Mouse (Mus musculus) colon, adult 2 months (tissue): Measurements from ENCODE around the gene Tsfm. TPM values are rescaled to one million over a fixed set of nuclear protein-coding genes. Genes with fewer than 3 reads are reported as not detected.

Source experiments
- polyA plus RNA-seq: library from polyadenylated mRNA; depleted of rRNA; stranded (reverse); fragments of >200 nt; gene quantifications from 2 replicates; pipeline ENCODE4 v1.2.3, GENCODE M21; 2012; rRNA removed

Gene Tsfm
- 42.4 and 43.6 TPM in 2 replicates for polyA plus RNA-seq

GRCm38 (mm10) chr10:127030336-127031296 lies at the start of gene Tsfm:
Gene Tsfm (minus strand): TSS chr10:127030840.

GRCm38 (mm10) chr10:127075080-127075479 lies 44.4 kb upstream of the Tsfm start, which contains the start of gene Agap2:
Gene Agap2 (plus strand): TSS chr10:127075284.

GRCm38 (mm10) chr10:127070190-127071121 lies 39.8 kb upstream of the Tsfm start, which contains the start of gene Tspan31:
Gene Tspan31 (minus strand): TSS chr10:127070264.

GRCm38 (mm10) chr10:127063239-127063872 lies 32.7 kb upstream of the Tsfm start, which contains the start of gene Cdk4:
Gene Cdk4 (plus strand): TSS chr10:127063534.

GRCm38 (mm10) chr10:127059968-127060916 lies 29.6 kb upstream of the Tsfm start, which contains the start of gene March9:
Gene March9 (minus strand): TSS chr10:127060184.

GRCm38 (mm10) chr10:127047954-127048353 lies 17.3 kb upstream of the Tsfm start, which contains the start of gene Cyp27b1:
Gene Cyp27b1 (plus strand): TSS chr10:127048250.

GRCm38 (mm10) chr10:127041274-127041766 lies 10.7 kb upstream of the Tsfm start, which contains the start of the genes Mettl1 and Eef1akmt3:
Gene Mettl1 (plus strand): TSS chr10:127041414.
Gene Eef1akmt3 (minus strand): TSS chr10:127041513.

GRCm38 (mm10) chr10:127000529-127000928 lies 30.1 kb downstream of the Tsfm start, which contains the start of gene Avil:
Gene Avil (plus strand): TSS chr10:127000709.

GRCm38 (mm10) chr10:126978277-126978994 lies 52.2 kb downstream of the Tsfm start, which contains the start of gene Ctdsp2:
Gene Ctdsp2 (plus strand): TSS chr10:126978717.

Other genes starting within 250 kb of the Tsfm start
- gene Atp23, start 129.5 kb downstream of the Tsfm start, polyA plus RNA-seq = 5.9 and 7.4 TPM in 2 replicates
- gene Ctdsp2, start 52.1 kb downstream of the Tsfm start, polyA plus RNA-seq = 136 and 151 TPM in 2 replicates
- 1.1 and 1.5 TPM in 2 replicates for gene Avil, start 30.1 kb downstream of the Tsfm start, polyA plus RNA-seq
- gene Mettl1, start 10.6 kb upstream of the Tsfm start, polyA plus RNA-seq = 19.1 and 19.7 TPM in 2 replicates
- 1.2 and 1.6 TPM in 2 replicates for gene Eef1akmt3, start 10.7 kb upstream of the Tsfm start, polyA plus RNA-seq
- 0.38 and 0.40 TPM in 2 replicates for gene Cyp27b1, start 17.4 kb upstream of the Tsfm start, polyA plus RNA-seq
- 8.6 and 8.9 TPM in 2 replicates for gene March9, start 29.3 kb upstream of the Tsfm start, polyA plus RNA-seq
- gene Cdk4, start 32.7 kb upstream of the Tsfm start, polyA plus RNA-seq = 110 and 125 TPM in 2 replicates
- gene Tspan31, start 39.4 kb upstream of the Tsfm start, polyA plus RNA-seq = 42.2 and 78.0 TPM in 2 replicates
- 4.7 and 5.9 TPM in 2 replicates for gene Agap2, start 44.4 kb upstream of the Tsfm start, polyA plus RNA-seq
- gene Os9, start 90.3 kb upstream of the Tsfm start, polyA plus RNA-seq = 79.1 and 84.2 TPM in 2 replicates
- gene B4galnt1, start 134.4 kb upstream of the Tsfm start, polyA plus RNA-seq = 131 and 138 TPM in 2 replicates
- gene Slc26a10, start 149.8 kb upstream of the Tsfm start, polyA plus RNA-seq = 1.8 and 5.0 TPM in 2 replicates
- 25.9 and 29.4 TPM in 2 replicates for gene Arhgef25, start 159.2 kb upstream of the Tsfm start, polyA plus RNA-seq
- 80.9 and 90.8 TPM in 2 replicates for gene Dtx3, start 164.9 kb upstream of the Tsfm start, polyA plus RNA-seq
- 40.9 and 52.5 TPM in 2 replicates for gene Pip4k2c, start 180.7 kb upstream of the Tsfm start, polyA plus RNA-seq
- gene Kif5a, start 232.5 kb upstream of the Tsfm start, polyA plus RNA-seq = 3.4 and 3.9 TPM in 2 replicates
- 177 and 178 TPM in 2 replicates for gene Dctn2, start 235.5 kb upstream of the Tsfm start, polyA plus RNA-seq